Mouse (Mus musculus): ENCODE results near the gene Sema6b. TPM values are rescaled to one million over a fixed set of nuclear protein-coding genes. Genes with fewer than 3 reads are reported as not detected.

Gene Sema6b
- total and polyA plus RNA-seq, 3 experiments: 0.71 to 2.2 (median 1.3) TPM

DNA sequence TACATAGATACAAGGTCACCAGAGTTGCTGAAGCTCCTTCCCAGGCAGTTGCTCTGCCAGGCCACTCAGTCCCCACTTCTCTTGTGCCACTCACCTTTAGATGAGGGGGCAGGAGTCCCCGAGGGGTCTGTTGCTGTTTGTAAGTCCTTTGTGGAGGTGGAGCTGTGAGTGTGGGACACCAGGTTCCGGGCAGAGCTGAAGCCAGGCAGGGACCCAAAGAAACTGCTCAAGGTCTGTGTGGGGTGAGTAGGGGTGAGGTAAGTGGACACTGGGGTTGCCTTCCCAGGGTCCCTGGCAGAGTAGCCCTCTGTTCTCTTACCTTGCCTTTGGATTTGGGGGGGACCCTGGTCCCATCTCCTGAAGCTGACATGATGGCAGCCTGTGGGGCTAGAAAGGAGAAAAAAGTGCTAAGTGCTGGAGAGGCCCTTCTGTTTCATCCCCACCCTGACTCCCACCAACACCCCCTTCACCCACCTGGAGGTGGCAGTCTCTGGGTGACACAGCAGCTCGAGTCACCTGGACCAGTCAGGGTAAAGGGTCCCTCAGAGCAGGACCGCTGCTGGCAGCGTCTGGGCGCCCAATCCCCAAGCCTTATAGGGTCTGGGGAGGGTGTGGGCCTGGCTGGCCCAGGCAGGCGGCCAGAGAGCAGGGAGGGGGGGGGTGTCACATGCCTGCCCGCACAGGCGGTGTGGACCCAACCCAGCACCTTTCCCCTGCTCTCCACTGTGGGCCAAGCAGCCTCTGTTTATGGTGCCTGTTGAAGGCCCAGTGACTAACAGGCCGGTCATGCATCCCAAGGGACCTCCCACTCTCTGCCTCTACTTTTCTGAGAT lies 30.7 kb downstream of the Sema6b start, which contains the start of gene Plin4:
TSS of gene Plin4 (minus strand) at position 585 of the 833 bp plus-strand sequence.
- 0 out of 4 replicates have a peak, but pooled peaks cover 0 to 2% of the 10 kb centered on the region in 2 experiments for H3K4me1 ChIP-seq (ENCODE audit: control insufficient read depth in 1 of 2, insufficient read depth in 2 of 2)
- H3K9me3 ChIP-seq (replicated peaks; ENCODE audit: low read length): no peaks in the 10 kb centered on the region
- no peak for DNase-seq (ENCODE audit: extremely low read depth)
- no peak within 1 kb of the TSS for H3K27ac ChIP-seq (ENCODE audit: insufficient read depth, low read depth)
- H3K4me2 ChIP-seq (ENCODE audit: insufficient read depth, low read depth, poor library complexity, severe bottlenecking): no peak within 1 kb of the TSS
- in situ Hi-C loops (cut with MboI; ENCODE audit: low pct_ligation_motif_present, low pct_unique_long_range_greater_than_20kb, low sequenced_read_pairs) (no loop called here), dilution Hi-C loops (cut with MboI; ENCODE audit: extremely low pct_ligation_motif_present, extremely low pct_unique_long_range_greater_than_20kb, low sequenced_read_pairs) (no loop called here)
- H3K9ac ChIP-seq (ENCODE audit: insufficient read depth, low read depth): no peak within 1 kb of the TSS
- no peak within 1 kb of the TSS for H3K4me3 ChIP-seq (replicated peaks in 1 of 3; ENCODE audit: low read depth in 2 of 3, low read length in 2 of 3, poor library complexity in 1 of 3)
- H3K79me2 ChIP-seq (replicated peaks; ENCODE audit: control insufficient read depth, extremely low read depth, insufficient read depth, poor library complexity, severe bottlenecking): no peaks in the 10 kb centered on the region
- H3K36me3 ChIP-seq (replicated peaks in 1 of 2; ENCODE audit: control insufficient read depth in 1 of 2, insufficient read depth in 1 of 2, low read length in 1 of 2): peaks cover 0 to 39% of the 10 kb centered on the region in 2 experiments
- no peaks in the 10 kb centered on the region for H3K27me3 ChIP-seq (replicated peaks)
- TF ChIP-seq SMC3 (IDR thresholded peaks at IDR 0.05; ENCODE audit: low read depth, low read length): no peak
- no peak for TF ChIP-seq MAFK (IDR thresholded peaks at IDR 0.05; ENCODE audit: insufficient replicate concordance, low read length)
- no peak for TF ChIP-seq ZNF384 (IDR thresholded peaks at IDR 0.05; ENCODE audit: low read depth, low read length)
- no peak for TF ChIP-seq TBP (conservative IDR thresholded peaks at IDR 0.05; ENCODE audit: low read depth, low read length)
- no peak for TF ChIP-seq HCFC1 (IDR thresholded peaks at IDR 0.05; ENCODE audit: low read depth, low read length)
- TF ChIP-seq ZKSCAN1 (IDR thresholded peaks at IDR 0.05; ENCODE audit: borderline replicate concordance, low read depth, low read length): no peak
- TF ChIP-seq PAX5 (IDR thresholded peaks at IDR 0.05; ENCODE audit: low read length): no peak
- TF ChIP-seq MXI1 (IDR thresholded peaks at IDR 0.05; ENCODE audit: low read depth, low read length): no peak
- TF ChIP-seq E2F4 (IDR thresholded peaks at IDR 0.05; ENCODE audit: insufficient replicate concordance, low read depth, low read length): no peak
- TF ChIP-seq IRF4 (IDR thresholded peaks at IDR 0.05; ENCODE audit: low read depth, low read length): no peak
- TF ChIP-seq USF1 (IDR thresholded peaks at IDR 0.05; ENCODE audit: low read depth, low read length): no peak
- TF ChIP-seq ELF1 (IDR thresholded peaks at IDR 0.05; ENCODE audit: low read depth, low read length): no peak
- TF ChIP-seq ETS1 (conservative IDR thresholded peaks at IDR 0.05; ENCODE audit: low read depth, low read length): no peak
- no peak for TF ChIP-seq EP300 (IDR thresholded peaks at IDR 0.05; ENCODE audit: low read length)
- TF ChIP-seq MAX (IDR thresholded peaks at IDR 0.05; ENCODE audit: low read length): no peak
- no peak for TF ChIP-seq JUND (conservative IDR thresholded peaks at IDR 0.05; ENCODE audit: low read depth, low read length)
- TF ChIP-seq UBTF (IDR thresholded peaks at IDR 0.05; ENCODE audit: low read depth, low read length): no peak
- no peak for TF ChIP-seq GABPA (IDR thresholded peaks at IDR 0.05; ENCODE audit: insufficient replicate concordance, low read depth, low read length)
- TF ChIP-seq MAZ (IDR thresholded peaks at IDR 0.05; ENCODE audit: low read depth, low read length): no peak
- TF ChIP-seq JUN (IDR thresholded peaks at IDR 0.05; ENCODE audit: insufficient read depth, low read depth, low read length): no peak
